Mouse (Mus musculus) kidney, adult 11 months (tissue): ENCODE measurements around the gene U2af1l4.

Experiments used
- DNase-seq: peaks from one replicate; pipeline ENCODE4 v3.0.0; 2022

The U2af1l4 gene

GRCm38 (mm10) chr7:30553021-30553589, 10.0 kb upstream of the U2af1l4 start:
- peak; percentile 54 for DNase-seq

GRCm38 (mm10) chr7:30553810-30554584, 9.1 kb upstream of the U2af1l4 start:
- no peak for DNase-seq

GRCm38 (mm10) chr7:30556894-30557536, 6.1 kb upstream of the U2af1l4 start:
- DNase-seq: no peak

DNA sequence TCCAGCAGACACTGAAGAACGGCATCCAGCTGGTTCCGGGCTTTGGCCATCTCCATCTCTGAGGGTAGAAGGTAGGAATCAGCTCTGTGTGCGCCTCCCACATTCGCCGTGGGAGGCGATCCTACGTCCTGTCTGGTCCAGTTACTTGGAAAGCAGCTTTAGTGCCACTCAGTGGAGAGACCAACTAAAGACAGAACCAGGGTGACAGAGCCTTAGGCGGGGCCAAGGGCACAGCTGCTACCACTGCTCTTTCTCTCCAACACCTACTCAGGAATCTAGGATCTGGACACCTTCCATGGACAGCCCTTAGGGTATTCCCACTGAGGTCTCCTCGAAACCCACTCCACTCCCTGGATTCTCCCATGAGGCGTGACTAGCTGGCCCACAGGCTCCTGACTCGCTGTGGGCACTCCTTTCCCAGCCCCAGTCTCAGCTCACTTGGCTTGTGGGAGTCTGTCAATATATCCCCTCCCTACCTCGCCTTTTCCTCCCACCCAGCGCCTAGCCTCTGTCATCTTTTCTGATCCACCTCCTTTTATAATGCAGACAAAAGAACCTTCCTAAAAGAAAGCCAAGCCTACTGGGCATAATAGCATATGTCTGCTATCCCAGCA, 5.1 kb upstream of the U2af1l4 start:
- DNase-seq: no peak

- no peak for DNase-seq
Measured at GRCm38 (mm10) chr7:30558656-30559442, 4.3 kb upstream of the U2af1l4 start.

DNA sequence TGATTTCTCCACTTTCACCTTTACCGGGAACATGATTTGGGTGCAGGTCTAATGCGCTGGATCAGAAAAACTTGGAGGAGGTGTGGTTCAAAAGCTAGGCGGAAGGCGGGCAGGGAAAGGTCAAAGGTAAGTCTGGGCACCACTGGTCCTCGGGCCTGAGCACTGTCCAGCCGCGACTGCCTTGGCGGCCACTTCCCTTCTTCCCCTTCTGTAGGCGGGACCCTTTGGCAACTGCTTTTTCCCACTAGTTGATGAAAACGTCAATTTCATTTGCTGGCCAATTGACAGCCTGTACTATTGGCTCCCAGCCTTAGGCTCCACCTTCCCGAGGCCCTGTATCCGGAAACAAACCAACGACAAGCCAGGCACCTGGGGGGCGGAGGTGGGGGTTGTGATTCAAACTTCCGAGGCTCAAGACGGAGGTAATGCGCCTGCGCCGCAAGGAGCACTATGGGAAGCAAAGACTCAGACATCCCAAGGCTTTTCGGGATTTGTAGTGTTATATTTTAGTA, 3.6 kb upstream of the U2af1l4 start, which contains the start of gene Lin37:
Lin37 (minus strand) TSS at position 396 of the 512 bp plus-strand sequence.
- peak; percentile 100 for DNase-seq

- no peak for DNase-seq
Measured at GRCm38 (mm10) chr7:30560296-30560695, 2.8 kb upstream of the U2af1l4 start.

DNA sequence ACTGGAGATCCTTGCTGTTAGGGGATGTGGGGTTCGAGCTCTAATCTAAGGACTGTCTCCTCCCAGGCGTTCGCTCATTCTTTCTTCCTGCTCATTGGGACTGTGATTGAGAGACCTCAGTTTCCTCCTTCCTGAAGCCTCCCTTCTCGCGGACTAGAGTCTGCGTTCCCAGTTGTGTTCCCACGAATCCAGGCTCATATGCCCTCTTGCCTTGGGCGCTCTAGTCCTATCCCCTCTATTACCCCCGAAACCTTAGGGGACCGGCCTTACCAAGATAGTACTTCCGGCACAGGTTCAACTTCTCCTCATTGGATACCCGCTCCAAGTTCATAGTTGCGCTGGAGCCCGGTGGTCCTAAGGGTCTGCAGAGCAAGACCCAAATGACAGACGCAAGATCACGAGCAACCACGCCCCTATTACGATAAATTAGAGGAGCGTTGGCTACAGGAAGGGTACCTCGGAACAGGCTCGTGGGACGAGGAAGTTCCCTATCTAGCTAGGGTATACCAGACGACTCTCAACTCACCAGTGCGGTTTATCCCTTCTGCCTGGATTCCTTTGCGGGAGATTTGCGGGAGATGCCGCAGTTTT, 480 bp upstream of the U2af1l4 start:
- no peak for DNase-seq

GRCm38 (mm10) chr7:30563906-30564280, 792 bp downstream of the U2af1l4 start:
- no peak for DNase-seq

GRCm38 (mm10) chr7:30564970-30565571, 2.0 kb downstream of the U2af1l4 start, which contains the start of gene Igflr1:
Igflr1 (plus strand) TSS chr7:30565427.
- DNase-seq: no peak

- no peak for DNase-seq
Measured at GRCm38 (mm10) chr7:30566033-30566432, 2.9 kb downstream of the U2af1l4 start.

- no peak for DNase-seq
Measured at GRCm38 (mm10) chr7:30567555-30567954, 4.5 kb downstream of the U2af1l4 start.

GRCm38 (mm10) chr7:30572389-30572788, 9.3 kb downstream of the U2af1l4 start:
- no peak for DNase-seq

GRCm38 (mm10) chr7:30572969-30573368, 9.9 kb downstream of the U2af1l4 start:
- peak; percentile 85 for DNase-seq

- DNase-seq: no peak
Measured at GRCm38 (mm10) chr7:30579950-30580349, 16.8 kb downstream of the U2af1l4 start.

DNA sequence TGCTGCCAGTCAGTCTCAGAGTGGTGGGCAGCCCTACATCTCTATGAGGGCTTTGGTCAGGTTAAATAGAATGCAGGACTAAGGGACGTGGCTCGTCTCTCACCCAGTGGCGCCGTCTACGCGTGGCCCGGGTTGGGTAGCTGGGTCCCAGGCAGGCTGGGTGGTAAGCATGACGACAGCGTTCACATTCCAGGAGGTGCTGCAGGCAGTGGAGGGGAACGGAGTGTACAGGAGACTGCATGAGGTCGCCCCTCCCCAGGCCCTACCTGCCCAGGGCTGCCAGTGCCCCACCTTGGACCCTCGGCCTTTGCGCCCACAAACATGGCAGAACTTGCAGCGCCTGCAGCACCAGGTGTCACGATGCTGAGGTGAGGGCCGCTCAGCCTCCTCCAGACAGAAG, 18.4 kb downstream of the U2af1l4 start:
- peak; percentile 45 for DNase-seq

- DNase-seq: no peak
Measured at GRCm38 (mm10) chr7:30584339-30584738, 21.2 kb downstream of the U2af1l4 start.

GRCm38 (mm10) chr7:30585170-30585569, 22.1 kb downstream of the U2af1l4 start:
- DNase-seq: no peak

- DNase-seq: no peak
Measured at GRCm38 (mm10) chr7:30586455-30587020, 23.4 kb downstream of the U2af1l4 start.

DNA sequence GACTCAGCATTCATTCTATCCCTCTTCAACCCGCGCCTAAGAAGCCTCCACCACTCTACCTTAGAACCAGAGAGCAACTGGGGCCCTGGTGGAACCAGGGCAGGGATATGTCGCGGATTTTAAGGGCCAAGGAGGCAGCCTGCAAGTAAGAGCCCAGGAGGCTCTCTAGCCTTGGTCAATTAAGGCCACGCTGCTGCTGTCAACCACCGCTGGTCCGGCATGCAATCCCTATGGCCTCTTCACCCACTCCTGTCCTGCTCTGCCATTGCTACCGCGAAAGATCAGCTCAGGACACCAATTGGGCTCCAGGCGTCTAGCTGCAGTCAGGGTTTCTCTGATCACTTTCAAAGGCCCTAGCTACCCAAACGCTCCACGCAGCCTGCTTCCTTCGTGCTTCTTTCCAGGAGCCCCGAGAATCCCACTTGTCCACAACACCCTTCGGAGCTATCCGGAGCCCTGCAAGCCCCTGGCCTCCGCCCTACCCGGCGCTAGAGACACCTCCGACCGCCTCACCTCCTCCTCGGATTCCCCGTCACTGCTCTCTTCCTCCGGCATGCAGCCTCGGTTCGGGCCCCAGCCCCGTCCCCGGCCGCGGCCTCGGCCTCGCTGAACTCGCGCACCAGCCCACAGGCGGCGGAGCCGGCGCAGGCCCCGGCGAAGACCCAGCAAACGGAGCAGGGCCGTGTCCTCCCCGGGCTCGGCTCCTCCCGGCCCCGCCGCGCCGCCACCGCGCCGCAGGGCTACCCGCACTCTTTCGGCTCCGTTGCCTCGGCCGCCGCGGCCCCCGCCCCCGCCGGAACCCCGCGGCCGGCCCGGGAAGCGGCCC, 25.0 kb downstream of the U2af1l4 start:
- peak; percentile 51 for DNase-seq
